Mouse (Mus musculus) ES-Bruce4 (cell line): ENCODE data around the gene E130308A19Rik.

Source experiments
- CTCF ChIP-seq: IDR thresholded peaks from one replicate; pipeline ENCODE4 v1.8.1; 2011; ENCODE audit warnings: low read depth, low read length
- EP300 ChIP-seq: IDR thresholded peaks from 2 replicates; pipeline ENCODE4 v1.6.1; 2011; ENCODE audit warnings: low read depth, low read length; ENCODE audit not compliant: insufficient read depth

DNA sequence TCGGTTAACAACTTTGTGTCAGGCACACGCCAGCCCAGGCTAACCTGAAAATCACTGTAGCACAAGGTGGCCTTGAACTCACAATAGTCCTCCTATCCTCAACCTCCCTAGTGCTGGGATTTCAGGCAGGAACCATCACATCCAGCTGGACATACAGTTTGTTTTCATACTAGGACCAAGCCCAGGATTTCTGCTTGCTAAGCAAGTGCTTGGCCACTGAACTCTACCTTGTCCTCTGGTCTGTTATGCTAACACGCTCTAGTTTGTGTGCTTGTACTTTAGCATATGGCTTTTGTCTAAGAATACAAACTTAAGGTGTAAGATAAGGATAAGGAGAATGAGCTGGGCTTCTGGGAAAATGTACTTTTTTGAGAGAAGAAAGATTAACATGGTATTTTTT lies 18.4 kb downstream of the E130308A19Rik start:
- TF ChIP-seq EP300 (no peak), CTCF (no peak)
